Mouse (Mus musculus) heart, embryonic 15.5 days (tissue): ENCODE data around the gene Guf1. TPM values are rescaled to one million over a fixed set of nuclear protein-coding genes. Genes with fewer than 3 reads are reported as not detected.

Source experiments
- ATAC-seq: fragments of 200-750 bp; cut with Nextera tagmentation; replicated peaks from 2 replicates; pipeline ENCODE4 v1.8.0; 2017; ENCODE audit warnings: low read depth, moderate TSS enrichment; ENCODE audit not compliant: insufficient number of reproducible peaks, insufficient read depth, low FRiP score
- H3K27ac ChIP-seq: fragments of 300-500 bp; sonication (generic); 2 replicates; pipeline ENCODE4 v1.5.1; 2015; ENCODE audit warnings: mild to moderate bottlenecking, inconsistent platforms
- H3K27me3 ChIP-seq: fragments of 300-500 bp; sonication (generic); 2 replicates; pipeline ENCODE4 v1.6.1; 2015; ENCODE audit warnings: inconsistent platforms
- H3K36me3 ChIP-seq: fragments of 300-500 bp; sonication (generic); 2 replicates; pipeline ENCODE4 v1.6.1; 2015; ENCODE audit warnings: mild to moderate bottlenecking, inconsistent platforms
- H3K4me1 ChIP-seq: fragments of 300-500 bp; sonication (generic); replicated peaks from 2 replicates; pipeline ENCODE4 v1.6.1; 2015; ENCODE audit warnings: inconsistent platforms
- H3K4me2 ChIP-seq: fragments of 300-500 bp; sonication (generic); 2 replicates; pipeline ENCODE4 v1.6.1; 2015; ENCODE audit warnings: inconsistent platforms, mild to moderate bottlenecking, moderate library complexity
- H3K4me3 ChIP-seq: fragments of 300-500 bp; sonication (generic); 2 replicates; pipeline ENCODE4 v1.5.1; 2015; ENCODE audit warnings: mild to moderate bottlenecking, inconsistent platforms
- H3K9ac ChIP-seq: fragments of 300-500 bp; sonication (generic); 2 replicates; pipeline ENCODE4 v1.6.1; 2015; ENCODE audit warnings: mild to moderate bottlenecking, inconsistent platforms
- H3K9me3 ChIP-seq: fragments of 300-500 bp; sonication (generic); replicated peaks from 2 replicates; pipeline ENCODE4 v1.6.1; 2016; ENCODE audit warnings: inconsistent platforms
- WGBS: fragments of 180-500 bp; shearing (Covaris S2); methylation state at CpG from one replicate; pipeline ENCODE4 v1.1.7; 2015; ENCODE audit warnings: mixed read lengths; 5-methylcytosine and 5-hydroxymethylcytosine counted together
- polyA plus RNA-seq: library from polyadenylated mRNA; unstranded; fragments of >200 nt; fragmentation: Nextera tagmentation; extraction: Ambion mirVana; gene quantifications from 2 replicates; pipeline ENCODE4 v1.2.1, GENCODE M21; 2015

Guf1 gene
- polyA plus RNA-seq, result 31.5 and 34.0 TPM in 2 replicates

- Histone ChIP-seq H3K4me2 (peak within 1 kb of the TSS; percentile 74), H3K9me3 (no peaks in the 10 kb centered on the region), H3K36me3 (peaks cover 20% of the 10 kb centered on the region), H3K4me1 (peaks cover 7% of the 10 kb centered on the region; the same call in 1 of the 2 replicates), H3K4me3 (peak within 1 kb of the TSS; percentile 97), H3K9ac (peak within 1 kb of the TSS; percentile 96), H3K27ac (peak within 1 kb of the TSS; percentile 91), H3K27me3 (no peaks in the 10 kb centered on the region)
- ATAC-seq, result peak; percentile 91
- WGBS, result under 1% methylated on average over 72 of the region's 72 CpGs
Observed at GRCm38 (mm10) chr5:69556628-69557403, at the start of gene Guf1. TSS of gene Guf1 (plus strand) at chr5:69556923.

DNA sequence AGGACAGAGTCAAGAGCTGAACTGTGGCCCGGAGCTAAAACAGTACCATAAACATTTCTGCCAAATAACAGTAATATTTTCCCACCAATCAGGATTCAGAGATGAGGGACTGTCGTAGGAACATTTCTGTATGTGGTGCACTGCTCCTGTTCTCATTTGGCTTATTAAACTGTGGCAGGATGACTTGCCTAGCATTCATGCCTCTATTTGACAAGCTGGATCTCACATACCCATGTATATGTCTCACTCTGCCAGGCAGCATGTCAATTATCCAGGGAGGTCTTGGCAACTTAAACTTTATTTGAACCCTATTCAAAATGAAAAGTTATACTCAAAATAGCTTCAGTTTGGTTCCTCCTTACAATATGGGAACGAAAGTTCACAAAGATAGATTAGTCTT, 49.7 kb upstream of the Guf1 start:
- Histone ChIP-seq H3K27me3 (no peaks in the 10 kb centered on the region), H3K36me3 (no peaks in the 10 kb centered on the region), H3K4me2 (no peak overlapping the region), H3K27ac (no peak overlapping the region), H3K9me3 (no peaks in the 10 kb centered on the region), H3K4me3 (no peak overlapping the region), H3K4me1 (no peaks in the 10 kb centered on the region), H3K9ac (no peak overlapping the region)
- WGBS, result 70% methylated on average over 3 of the region's 3 CpGs
- ATAC-seq, result no peak

DNA sequence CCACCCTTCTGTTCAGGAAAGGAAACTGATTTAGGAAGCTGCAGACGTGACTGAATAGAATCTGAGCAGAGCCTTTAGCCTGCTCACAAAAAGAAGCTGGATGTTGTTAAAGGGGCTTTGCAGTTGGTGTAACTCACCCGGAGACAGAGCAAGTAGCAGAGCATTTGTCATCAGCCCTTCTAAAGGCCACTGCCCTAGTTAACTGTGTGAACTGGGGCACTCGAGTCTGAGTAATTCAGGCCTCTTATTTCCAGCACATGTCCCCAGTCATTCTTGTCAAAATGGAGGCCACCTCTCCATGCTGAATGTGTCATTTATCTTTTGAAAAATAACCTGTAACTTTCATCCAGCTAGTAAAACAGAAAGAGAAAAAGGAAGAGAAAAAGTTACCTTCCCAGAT, 45.1 kb upstream of the Guf1 start:
- Histone ChIP-seq H3K4me3 (no peak overlapping the region), H3K9me3 (no peaks in the 10 kb centered on the region), H3K4me1 (no peaks in the 10 kb centered on the region), H3K9ac (no peak overlapping the region), H3K36me3 (no peaks in the 10 kb centered on the region), H3K4me2 (no peak overlapping the region), H3K27me3 (no peaks in the 10 kb centered on the region), H3K27ac (no peak overlapping the region)
- no peak for ATAC-seq
- 52% methylated on average over 3 of the region's 3 CpGs for WGBS

DNA sequence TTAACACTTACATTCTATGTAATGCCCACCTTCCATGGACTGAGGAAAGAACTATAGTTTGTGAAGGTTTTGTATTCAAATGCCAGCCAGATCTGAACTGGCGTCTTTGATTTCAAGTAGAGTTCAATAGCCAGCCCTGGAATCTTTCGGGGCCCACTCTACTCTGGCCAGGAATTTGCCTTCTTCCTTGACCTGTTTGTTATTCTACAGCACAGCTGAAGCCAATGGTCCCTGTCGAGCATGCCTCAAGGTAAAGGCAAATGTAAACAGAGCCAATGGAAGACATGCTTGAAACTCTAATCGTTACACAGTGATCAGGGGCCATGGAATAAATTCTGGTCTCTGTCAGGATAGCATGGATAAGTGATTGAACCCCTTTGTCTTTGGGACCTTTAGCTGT, 44.5 kb upstream of the Guf1 start:
- no peak overlapping the region for H3K9ac ChIP-seq
- H3K4me1 ChIP-seq, result no peaks in the 10 kb centered on the region
- H3K4me3 ChIP-seq, result no peak overlapping the region
- H3K4me2 ChIP-seq, result no peak overlapping the region
- H3K27ac ChIP-seq, result no peak overlapping the region
- no peaks in the 10 kb centered on the region for H3K9me3 ChIP-seq
- H3K27me3 ChIP-seq, result no peaks in the 10 kb centered on the region
- WGBS, result 64% methylated on average over 4 of the region's 4 CpGs
- H3K36me3 ChIP-seq, result no peaks in the 10 kb centered on the region
- ATAC-seq, result no peak

DNA sequence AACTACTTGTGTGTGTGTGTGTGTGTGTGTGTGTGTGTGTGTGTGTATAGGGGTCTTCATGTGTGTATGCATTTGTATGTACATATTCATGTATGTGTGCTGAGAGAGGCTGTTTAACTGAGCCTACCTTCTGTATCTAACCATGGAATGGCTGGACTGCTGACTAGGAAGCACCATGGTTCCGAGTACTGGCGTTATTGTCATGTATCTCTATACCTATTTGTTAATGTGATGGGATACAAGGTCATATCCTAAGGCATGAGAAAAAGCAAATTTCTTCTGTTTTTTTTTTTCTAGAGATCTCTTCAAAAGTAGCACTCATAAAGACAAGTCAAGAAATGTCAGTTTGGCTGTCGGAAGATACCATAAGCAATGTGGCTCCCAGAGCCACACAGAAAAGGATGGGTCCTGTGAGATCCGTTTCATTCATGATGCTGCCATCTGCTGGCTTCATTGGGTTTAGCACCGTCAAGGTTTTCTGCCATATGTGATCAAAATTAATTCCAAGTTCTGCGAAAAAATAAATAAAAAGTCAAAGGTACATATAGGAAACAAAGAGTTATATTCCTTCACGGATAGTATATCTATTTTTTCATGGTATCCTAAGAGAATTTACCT, 36.0 kb upstream of the Guf1 start:
- Histone ChIP-seq H3K4me3 (no peak overlapping the region), H3K36me3 (no peaks in the 10 kb centered on the region), H3K4me1 (no peaks in the 10 kb centered on the region), H3K27me3 (no peaks in the 10 kb centered on the region), H3K9ac (no peak overlapping the region), H3K9me3 (no peaks in the 10 kb centered on the region), H3K27ac (no peak overlapping the region), H3K4me2 (no peak overlapping the region)
- no peak for ATAC-seq
- WGBS, result 32% methylated on average over 7 of the region's 7 CpGs

- Histone ChIP-seq H3K36me3 (no peaks in the 10 kb centered on the region), H3K4me2 (peak overlapping the region; percentile 22), H3K9ac (no peak overlapping the region), H3K4me1 (no peaks in the 10 kb centered on the region), H3K9me3 (no peaks in the 10 kb centered on the region), H3K27ac (no peak overlapping the region), H3K27me3 (no peaks in the 10 kb centered on the region), H3K4me3 (no peak overlapping the region)
- 63% methylated on average over 5 of the region's 5 CpGs for WGBS
- ATAC-seq, result no peak
Observed at GRCm38 (mm10) chr5:69522064-69522463, 34.7 kb upstream of the Guf1 start.

DNA sequence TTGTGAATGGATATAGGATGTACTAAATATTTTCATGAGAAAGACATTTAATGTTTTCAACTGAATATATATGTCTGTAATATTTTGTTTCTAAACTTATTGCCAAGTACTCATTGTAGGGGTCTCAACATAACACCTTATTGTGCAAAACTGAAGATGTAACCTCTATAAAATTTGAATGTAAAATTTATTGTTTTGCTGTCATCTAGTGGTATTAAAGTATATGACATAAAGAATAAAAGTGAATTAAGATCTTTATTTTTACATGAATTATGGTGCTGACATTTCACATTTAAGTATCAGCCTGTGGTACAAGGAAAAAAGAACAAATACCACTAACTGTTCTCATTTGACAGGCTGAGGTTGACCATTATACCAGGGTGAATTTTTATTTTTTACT, 32.8 kb upstream of the Guf1 start:
- no peaks in the 10 kb centered on the region for H3K27me3 ChIP-seq
- H3K4me1 ChIP-seq, result no peaks in the 10 kb centered on the region
- no peaks in the 10 kb centered on the region for H3K36me3 ChIP-seq
- H3K4me2 ChIP-seq, result no peak overlapping the region
- ATAC-seq, result no peak
- no peak overlapping the region for H3K9ac ChIP-seq
- H3K4me3 ChIP-seq, result no peak overlapping the region
- H3K27ac ChIP-seq, result no peak overlapping the region
- H3K9me3 ChIP-seq, result no peaks in the 10 kb centered on the region

DNA sequence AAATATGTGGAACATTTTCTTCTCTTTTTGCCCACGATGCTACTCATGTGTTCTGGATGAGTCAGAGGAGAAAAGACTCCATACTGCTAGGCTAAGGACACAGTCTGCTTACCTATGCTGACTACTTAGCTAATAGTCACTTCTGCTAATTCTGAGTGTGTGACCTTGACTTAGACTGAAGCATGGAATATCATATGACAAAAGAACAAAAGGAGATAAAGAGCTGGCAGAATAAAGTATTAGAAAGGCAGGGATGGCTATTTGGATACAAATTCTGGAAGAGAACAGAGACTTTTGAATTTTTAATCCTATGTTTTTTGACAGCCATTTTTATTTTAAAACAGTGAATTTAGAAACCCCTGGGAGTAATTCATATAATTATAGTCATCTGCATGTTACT, 15.0 kb upstream of the Guf1 start:
- no peaks in the 10 kb centered on the region for H3K9me3 ChIP-seq
- no peaks in the 10 kb centered on the region for H3K36me3 ChIP-seq
- no peak for ATAC-seq
- no peak overlapping the region for H3K9ac ChIP-seq
- peak overlapping the region; percentile 29; the same call in 1 of the 2 replicates for H3K4me2 ChIP-seq
- no peak overlapping the region for H3K4me3 ChIP-seq
- H3K4me1 ChIP-seq, result peaks cover 6% of the 10 kb centered on the region; the same call in 1 of the 2 replicates
- peak overlapping the region; percentile 42; the same call in 1 of the 2 replicates for H3K27ac ChIP-seq
- WGBS, result 71% methylated on average over 1 of the region's 1 CpGs
- no peaks in the 10 kb centered on the region for H3K27me3 ChIP-seq

GRCm38 (mm10) chr5:69542489-69542888, 14.2 kb upstream of the Guf1 start, which contains the start of gene Yipf7:
TSS of gene Yipf7 (minus strand) at chr5:69542648.
- peak within 1 kb of the TSS; percentile 45 for H3K4me2 ChIP-seq
- no peak within 1 kb of the TSS for H3K9ac ChIP-seq
- peak within 1 kb of the TSS; percentile 79 for H3K27ac ChIP-seq
- H3K4me1 ChIP-seq, result peaks cover 6% of the 10 kb centered on the region; the same call in 1 of the 2 replicates
- H3K36me3 ChIP-seq, result no peaks in the 10 kb centered on the region
- WGBS, result 30% methylated on average over 4 of the region's 4 CpGs
- ATAC-seq, result peak; percentile 55
- H3K4me3 ChIP-seq, result 0 out of 2 replicates have a peak within 1 kb of the TSS, but pooled peaks have one; percentile 15
- no peaks in the 10 kb centered on the region for H3K27me3 ChIP-seq
- H3K9me3 ChIP-seq, result no peaks in the 10 kb centered on the region

DNA sequence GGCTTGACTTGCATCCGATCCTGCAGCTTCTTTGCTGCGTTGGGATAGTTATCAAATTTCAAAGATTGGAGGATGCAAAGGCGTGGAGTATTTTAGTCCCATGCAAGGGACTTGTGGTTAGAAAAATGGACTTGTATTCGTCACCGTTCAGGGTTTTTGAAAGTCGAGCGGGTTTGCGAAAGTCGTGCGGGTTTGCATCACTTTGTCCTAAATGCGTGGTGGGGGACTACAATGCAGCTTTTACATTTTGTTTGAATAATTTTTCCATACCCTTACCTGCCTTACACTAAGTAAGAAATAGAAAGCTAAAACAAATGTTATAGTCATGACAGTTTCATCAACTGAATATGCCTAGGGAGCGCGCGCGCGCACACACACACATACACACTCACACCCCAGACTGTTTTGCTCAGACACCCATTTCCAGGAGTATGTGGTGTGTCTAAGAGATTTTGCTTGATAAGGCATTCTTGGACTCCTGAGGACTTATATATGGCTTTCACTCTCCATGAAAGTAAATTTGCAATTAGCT, 747 bp downstream of the Guf1 start:
- no peaks in the 10 kb centered on the region for H3K9me3 ChIP-seq
- peak overlapping the region; percentile 96 for H3K9ac ChIP-seq
- H3K36me3 ChIP-seq, result peaks cover 23% of the 10 kb centered on the region
- H3K27ac ChIP-seq, result peak overlapping the region; percentile 91
- WGBS, result 8% methylated on average over 16 of the region's 16 CpGs
- ATAC-seq, result no peak
- H3K4me2 ChIP-seq, result peak overlapping the region; percentile 74
- no peaks in the 10 kb centered on the region for H3K27me3 ChIP-seq
- H3K4me3 ChIP-seq, result peak overlapping the region; percentile 97
- H3K4me1 ChIP-seq, result peaks cover 7% of the 10 kb centered on the region; the same call in 1 of the 2 replicates

DNA sequence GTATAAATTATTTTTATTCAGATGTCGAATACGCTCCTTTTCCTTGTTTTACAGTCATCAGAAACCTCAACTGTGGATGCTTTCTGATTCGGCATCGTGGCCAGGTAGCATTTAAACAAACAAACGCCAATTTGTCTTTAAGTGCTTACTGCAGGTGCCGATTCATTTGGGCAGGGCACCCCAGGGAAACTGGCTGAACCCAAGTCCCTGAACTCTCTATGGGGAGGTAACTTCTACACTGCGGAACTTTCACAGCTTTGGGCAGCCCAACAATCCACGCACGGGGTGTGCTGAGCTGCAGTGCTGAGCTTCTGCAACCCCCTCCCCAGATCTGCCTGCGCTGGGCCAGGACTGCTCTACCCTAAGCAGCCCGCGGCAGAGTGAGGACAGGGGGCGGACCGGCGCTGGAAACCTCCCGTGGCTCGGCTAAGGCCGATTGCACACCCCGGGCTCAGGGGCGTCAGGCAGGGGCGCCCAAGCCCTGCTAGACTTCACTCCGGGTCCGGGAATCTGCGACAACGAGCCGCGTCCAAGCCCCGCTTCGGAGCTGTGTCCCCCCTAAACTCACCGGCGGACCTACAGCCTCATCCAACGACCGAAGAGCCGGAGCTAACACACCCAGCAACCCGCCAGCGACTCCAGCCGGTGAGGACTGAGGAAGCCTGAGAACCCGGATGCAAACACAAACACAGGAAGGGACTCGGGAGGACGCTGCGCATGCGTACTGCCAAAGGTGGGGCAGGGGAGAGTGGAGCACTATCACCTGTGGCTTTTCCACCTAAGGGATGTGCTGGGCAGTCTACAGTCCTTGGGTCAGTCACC, 35.1 kb downstream of the Guf1 start, which contains the start of gene Gnpda2:
Gene Gnpda2 (minus strand): TSS at position 701 of the 822 bp plus-strand sequence.
- Histone ChIP-seq H3K36me3 (peaks cover 7% of the 10 kb centered on the region; the same call in 1 of the 2 replicates), H3K4me2 (peak within 1 kb of the TSS; percentile 76), H3K9ac (peak within 1 kb of the TSS; percentile 83), H3K27ac (peak within 1 kb of the TSS; percentile 73), H3K9me3 (no peaks in the 10 kb centered on the region), H3K27me3 (no peaks in the 10 kb centered on the region), H3K4me3 (peak within 1 kb of the TSS; percentile 71), H3K4me1 (peaks cover 9% of the 10 kb centered on the region; the same call in 1 of the 2 replicates)
- ATAC-seq, result peak; percentile 94
- WGBS, result 3% methylated on average over 42 of the region's 42 CpGs
